Mouse (Mus musculus) gastrocnemius, adult 8-10 months (tissue): ENCODE results near the gene Fads2. TPM values are rescaled to one million over a fixed set of nuclear protein-coding genes. Genes with fewer than 3 reads are reported as not detected.

Experiments used
- DNase-seq, 2 experiments: peaks; one replicate each; pipeline ENCODE4 v3.0.0; 2022; ENCODE audit warnings: low spot score in 2 of 2
- total RNA-seq, 4 experiments: library from RNA; stranded (reverse); gene quantifications; 2 replicates each; pipeline ENCODE4 v1.2.4; 2022

The Fads2 gene
- total RNA-seq, 4 experiments from 2014 or later: 1.2 to 2.0 (median 1.5) TPM

- DNase-seq: no peak
These were observed 631 bp upstream of the Fads2 start for GRCm38 (mm10) chr19:10102054-10102700.

GRCm38 (mm10) chr19:10100631-10101071, 895 bp downstream of the Fads2 start:
- peak; percentile 17 to 55 for DNase-seq

GRCm38 (mm10) chr19:10097826-10098225, 3.7 kb downstream of the Fads2 start:
- DNase-seq: no peak

GRCm38 (mm10) chr19:10096371-10096876, 5.1 kb downstream of the Fads2 start:
- no peak for DNase-seq

GRCm38 (mm10) chr19:10094695-10095094, 6.9 kb downstream of the Fads2 start:
- DNase-seq: no peak

GRCm38 (mm10) chr19:10093829-10094228, 7.7 kb downstream of the Fads2 start:
- no peak for DNase-seq

- DNase-seq: no peak
These were observed 14.6 kb downstream of the Fads2 start for GRCm38 (mm10) chr19:10086976-10087375.

- no peak for DNase-seq
These were observed 16.1 kb downstream of the Fads2 start for GRCm38 (mm10) chr19:10085454-10085853.

GRCm38 (mm10) chr19:10082105-10082504, 19.4 kb downstream of the Fads2 start:
- no peak for DNase-seq

- no peak for DNase-seq
These were observed 21.2 kb downstream of the Fads2 start for GRCm38 (mm10) chr19:10080384-10080783.

- DNase-seq: no peak
These were observed 23.2 kb downstream of the Fads2 start for GRCm38 (mm10) chr19:10078392-10078791.

- DNase-seq: no peak
These were observed 28.4 kb downstream of the Fads2 start for GRCm38 (mm10) chr19:10073145-10073544.

- no peak for DNase-seq
These were observed 29.7 kb downstream of the Fads2 start for GRCm38 (mm10) chr19:10071892-10072291.

GRCm38 (mm10) chr19:10071166-10071565, 30.4 kb downstream of the Fads2 start:
- no peak for DNase-seq

- no peak for DNase-seq
These were observed 31.2 kb downstream of the Fads2 start for GRCm38 (mm10) chr19:10070186-10070980.

- DNase-seq: no peak
These were observed 33.8 kb downstream of the Fads2 start for GRCm38 (mm10) chr19:10067701-10068100.

- DNase-seq: no peak
These were observed 35.0 kb downstream of the Fads2 start for GRCm38 (mm10) chr19:10066502-10066901.

GRCm38 (mm10) chr19:10066189-10066500, 35.4 kb downstream of the Fads2 start:
- DNase-seq: no peak

GRCm38 (mm10) chr19:10065465-10066188, 35.9 kb downstream of the Fads2 start:
- DNase-seq: no peak

- DNase-seq: no peak
These were observed 37.2 kb downstream of the Fads2 start for GRCm38 (mm10) chr19:10064173-10065012.

GRCm38 (mm10) chr19:10062862-10063261, 38.7 kb downstream of the Fads2 start:
- no peak for DNase-seq
